Mouse (Mus musculus): ENCODE results near the gene Sema3e. TPM values are rescaled to one million over a fixed set of nuclear protein-coding genes. Genes with fewer than 3 reads are reported as not detected.

The Sema3e gene
- total and polyA plus RNA-seq, 3 experiments, result 0.18 to 0.29 (median 0.23) TPM

DNA sequence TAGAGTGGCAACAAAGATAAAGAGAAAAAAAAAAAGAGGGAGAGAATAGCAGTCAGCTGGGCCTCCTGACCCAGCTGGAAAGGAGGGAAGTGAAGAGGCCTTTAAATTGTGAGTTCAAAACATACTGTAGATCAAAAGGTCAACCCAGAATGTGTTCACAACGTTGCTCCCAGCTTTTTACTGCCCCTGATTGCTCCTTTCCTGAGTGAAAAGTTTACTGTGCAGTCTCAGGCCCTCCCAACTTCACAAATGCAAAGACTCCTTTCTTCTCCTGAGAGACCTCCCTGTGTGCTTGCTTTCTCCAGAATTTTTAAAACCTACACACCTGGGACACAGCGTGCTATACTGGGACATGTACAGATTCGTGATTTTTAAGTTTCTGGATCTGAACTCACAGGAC lies 8.2 kb downstream of the Sema3e start:
- TF ChIP-seq EP300 (IDR thresholded peaks at IDR 0.05; ENCODE audit: insufficient read depth, low read depth, low read length) (no peak), CTCF (IDR thresholded peaks at IDR 0.05) (no peak), POLR2A (IDR thresholded peaks at IDR 0.05; ENCODE audit: insufficient read depth, low read depth, low read length) (no peak)
- Histone ChIP-seq H3K9ac (ENCODE audit: low read depth, low read length) (no peak overlapping the region), H3K79me2 (replicated peaks; ENCODE audit: control insufficient read depth, insufficient read depth, low read length) (no peaks in the 10 kb centered on the region), H3K27me3 (ENCODE audit: control insufficient read depth, insufficient read depth, low read length) (no peaks in the 10 kb centered on the region), H3K4me3 (no peak overlapping the region), H3K36me3 (ENCODE audit: control insufficient read depth, insufficient read depth, low read length) (no peaks in the 10 kb centered on the region), H3K27ac (no peak overlapping the region), H3K4me1 (ENCODE audit: control insufficient read depth, insufficient read depth, low read length) (no peaks in the 10 kb centered on the region)
- no peak for DNase-seq
- intact Hi-C loops (cut with DNase I), result no loop called here
- 31% methylated on average over 3 of the region's 3 CpGs for WGBS

GRCm38 (mm10) chr5:14038813-14039496 lies 13.9 kb downstream of the Sema3e start:
- no peak for TF ChIP-seq POLR2A (IDR thresholded peaks at IDR 0.05; ENCODE audit: insufficient read depth, low read depth, low read length)
- TF ChIP-seq CTCF (IDR thresholded peaks at IDR 0.05), result no peak
- TF ChIP-seq EP300 (IDR thresholded peaks at IDR 0.05; ENCODE audit: insufficient read depth, low read depth, low read length), result no peak
- no peaks in the 10 kb centered on the region for H3K79me2 ChIP-seq (replicated peaks; ENCODE audit: control insufficient read depth, insufficient read depth, low read length)
- no peaks in the 10 kb centered on the region for H3K27me3 ChIP-seq (ENCODE audit: control insufficient read depth, insufficient read depth, low read length)

DNA sequence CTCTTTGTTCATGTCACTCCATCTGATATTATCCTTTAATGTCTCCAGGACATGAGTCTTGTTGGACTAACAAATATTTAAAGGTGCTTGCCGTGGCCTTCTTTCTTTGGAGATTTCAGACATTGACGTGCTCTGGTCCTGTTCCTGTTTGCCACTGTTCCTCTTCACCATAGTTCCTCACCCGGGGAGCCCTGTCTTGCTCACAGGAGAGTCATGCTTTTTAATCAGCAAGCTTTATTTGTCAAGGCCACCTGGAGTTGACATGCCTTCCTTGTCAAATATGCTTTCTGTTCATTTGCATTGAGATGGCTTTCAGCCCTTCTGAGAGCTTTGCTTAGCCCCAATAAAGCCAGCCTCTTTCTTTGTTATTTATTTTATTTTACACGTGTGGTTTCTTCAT lies 15.1 kb downstream of the Sema3e start:
- 40% methylated on average over 4 of the region's 4 CpGs for WGBS

More at GRCm38 (mm10) chr5:14038813-14039496, 13.9 kb downstream of the Sema3e start:
- no peak overlapping the region for H3K27ac ChIP-seq
- H3K4me1 ChIP-seq (ENCODE audit: control insufficient read depth, insufficient read depth, low read length), result no peaks in the 10 kb centered on the region
- DNase-seq, result no peak
- 31% methylated on average over 9 of the region's 9 CpGs for WGBS
- no peak overlapping the region for H3K4me3 ChIP-seq
- no peaks in the 10 kb centered on the region for H3K36me3 ChIP-seq (ENCODE audit: control insufficient read depth, insufficient read depth, low read length)
- no peak overlapping the region for H3K9ac ChIP-seq (ENCODE audit: low read depth, low read length)
- intact Hi-C loops (cut with DNase I), result no loop called here

DNA sequence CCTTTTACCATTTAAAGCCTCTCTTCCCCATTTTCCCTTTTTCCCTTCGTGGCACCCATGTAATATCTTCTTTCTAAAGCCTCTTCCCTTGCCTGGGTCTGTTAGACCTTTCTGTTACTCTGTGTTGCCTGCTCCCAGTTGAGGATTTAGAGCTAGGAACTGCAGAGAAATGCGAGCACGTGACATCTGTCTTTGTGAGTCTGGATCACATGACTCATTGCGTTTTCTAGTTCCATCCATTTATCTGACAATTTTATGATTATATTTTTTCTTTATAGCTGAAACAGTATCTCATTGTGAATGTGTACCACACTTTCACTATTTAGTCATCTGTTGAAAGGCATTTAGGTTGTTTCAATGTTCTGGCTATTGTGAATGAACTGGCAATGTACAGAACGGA lies 18.0 kb downstream of the Sema3e start:
- TF ChIP-seq POLR2A (IDR thresholded peaks at IDR 0.05; ENCODE audit: insufficient read depth, low read depth, low read length), result no peak
- TF ChIP-seq CTCF (IDR thresholded peaks at IDR 0.05), result no peak
- no peak for TF ChIP-seq EP300 (IDR thresholded peaks at IDR 0.05; ENCODE audit: insufficient read depth, low read depth, low read length)
- no peaks in the 10 kb centered on the region for H3K36me3 ChIP-seq (ENCODE audit: control insufficient read depth, insufficient read depth, low read length)
- WGBS, result 82% methylated on average over 5 of the region's 5 CpGs
- H3K4me1 ChIP-seq (ENCODE audit: control insufficient read depth, insufficient read depth, low read length), result no peaks in the 10 kb centered on the region
- no peak for DNase-seq
- no peaks in the 10 kb centered on the region for H3K79me2 ChIP-seq (replicated peaks; ENCODE audit: control insufficient read depth, insufficient read depth, low read length)
- intact Hi-C loops (cut with DNase I), result no loop called here
- H3K27me3 ChIP-seq (ENCODE audit: control insufficient read depth, insufficient read depth, low read length), result no peaks in the 10 kb centered on the region
- H3K9ac ChIP-seq (ENCODE audit: low read depth, low read length), result no peak overlapping the region
- no peak overlapping the region for H3K4me3 ChIP-seq
- no peak overlapping the region for H3K27ac ChIP-seq

More for the DNA sequence above, 15.1 kb downstream of the Sema3e start:
- H3K36me3 ChIP-seq (ENCODE audit: control insufficient read depth, insufficient read depth, low read length), result no peaks in the 10 kb centered on the region
- H3K27me3 ChIP-seq (ENCODE audit: control insufficient read depth, insufficient read depth, low read length), result no peaks in the 10 kb centered on the region
- H3K27ac ChIP-seq, result no peak overlapping the region
- no peak overlapping the region for H3K4me3 ChIP-seq
- TF ChIP-seq EP300 (IDR thresholded peaks at IDR 0.05; ENCODE audit: insufficient read depth, low read depth, low read length), result no peak
- no peak for TF ChIP-seq POLR2A (IDR thresholded peaks at IDR 0.05; ENCODE audit: insufficient read depth, low read depth, low read length)
- TF ChIP-seq CTCF (IDR thresholded peaks at IDR 0.05), result no peak
- DNase-seq, result no peak
- no peaks in the 10 kb centered on the region for H3K4me1 ChIP-seq (ENCODE audit: control insufficient read depth, insufficient read depth, low read length)
- no peaks in the 10 kb centered on the region for H3K79me2 ChIP-seq (replicated peaks; ENCODE audit: control insufficient read depth, insufficient read depth, low read length)
- no peak overlapping the region for H3K9ac ChIP-seq (ENCODE audit: low read depth, low read length)
- intact Hi-C loops (cut with DNase I), result no loop called here

DNA sequence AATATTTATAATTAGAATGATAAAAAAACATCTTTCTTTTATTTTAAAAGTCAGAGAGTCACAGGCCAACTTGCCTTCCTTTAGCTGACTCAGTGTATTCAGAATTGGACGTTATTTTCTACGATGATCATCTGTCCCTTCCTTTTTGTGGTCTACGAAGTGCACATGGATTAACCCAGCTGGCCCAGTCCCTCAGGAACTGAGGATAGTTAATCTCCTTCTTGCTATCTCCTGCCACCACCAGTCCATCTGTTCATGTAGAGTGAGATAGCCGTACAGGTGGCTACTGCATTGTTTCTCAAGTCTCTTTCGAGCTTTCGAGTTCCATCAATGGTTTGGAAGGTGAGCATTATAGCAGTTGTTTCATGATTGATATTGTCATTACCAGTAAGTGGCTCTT lies 18.9 kb downstream of the Sema3e start:
- Histone ChIP-seq H3K27ac (no peak overlapping the region), H3K4me3 (no peak overlapping the region), H3K9ac (ENCODE audit: low read depth, low read length) (no peak overlapping the region), H3K36me3 (ENCODE audit: control insufficient read depth, insufficient read depth, low read length) (no peaks in the 10 kb centered on the region), H3K27me3 (ENCODE audit: control insufficient read depth, insufficient read depth, low read length) (no peaks in the 10 kb centered on the region), H3K4me1 (ENCODE audit: control insufficient read depth, insufficient read depth, low read length) (no peaks in the 10 kb centered on the region), H3K79me2 (replicated peaks; ENCODE audit: control insufficient read depth, insufficient read depth, low read length) (no peaks in the 10 kb centered on the region)
- 79% methylated on average over 6 of the region's 6 CpGs for WGBS
- intact Hi-C loops (cut with DNase I), result no loop called here
- TF ChIP-seq CTCF (IDR thresholded peaks at IDR 0.05) (no peak), EP300 (IDR thresholded peaks at IDR 0.05; ENCODE audit: insufficient read depth, low read depth, low read length) (no peak), POLR2A (IDR thresholded peaks at IDR 0.05; ENCODE audit: insufficient read depth, low read depth, low read length) (no peak)
- DNase-seq, result no peak

DNA sequence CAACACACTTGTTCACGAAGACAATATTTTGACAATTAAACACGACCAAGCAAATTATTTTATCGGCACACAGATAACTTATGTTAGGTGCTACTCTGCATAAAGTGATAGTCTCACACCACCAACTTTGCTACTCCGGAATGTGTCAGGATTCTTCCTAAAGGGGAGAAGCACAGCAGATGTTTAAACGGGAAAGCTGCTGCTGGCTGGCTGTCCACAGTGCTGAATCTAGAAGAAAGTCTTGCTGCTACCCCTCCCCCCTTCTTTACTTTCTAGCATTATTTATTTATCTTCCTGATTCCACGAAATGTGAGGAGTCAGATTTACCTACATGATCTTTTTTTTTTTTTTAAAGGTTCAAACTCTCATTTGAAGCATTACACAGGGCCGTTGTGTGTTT lies 23.6 kb downstream of the Sema3e start:
- WGBS, result 32% methylated on average over 7 of the region's 7 CpGs
- Histone ChIP-seq H3K27ac (no peak overlapping the region), H3K4me1 (ENCODE audit: control insufficient read depth, insufficient read depth, low read length) (no peaks in the 10 kb centered on the region), H3K27me3 (ENCODE audit: control insufficient read depth, insufficient read depth, low read length) (no peaks in the 10 kb centered on the region), H3K36me3 (ENCODE audit: control insufficient read depth, insufficient read depth, low read length) (no peaks in the 10 kb centered on the region), H3K4me3 (no peak overlapping the region), H3K79me2 (replicated peaks; ENCODE audit: control insufficient read depth, insufficient read depth, low read length) (no peaks in the 10 kb centered on the region), H3K9ac (ENCODE audit: low read depth, low read length) (no peak overlapping the region)
- intact Hi-C loops (cut with DNase I), result no loop called here
- TF ChIP-seq CTCF (IDR thresholded peaks at IDR 0.05) (no peak), EP300 (IDR thresholded peaks at IDR 0.05; ENCODE audit: insufficient read depth, low read depth, low read length) (no peak), POLR2A (IDR thresholded peaks at IDR 0.05; ENCODE audit: insufficient read depth, low read depth, low read length) (no peak)
- no peak for DNase-seq
